Mouse (Mus musculus): ENCODE results near the gene 5530401A14Rik.

The 5530401A14Rik gene

DNA sequence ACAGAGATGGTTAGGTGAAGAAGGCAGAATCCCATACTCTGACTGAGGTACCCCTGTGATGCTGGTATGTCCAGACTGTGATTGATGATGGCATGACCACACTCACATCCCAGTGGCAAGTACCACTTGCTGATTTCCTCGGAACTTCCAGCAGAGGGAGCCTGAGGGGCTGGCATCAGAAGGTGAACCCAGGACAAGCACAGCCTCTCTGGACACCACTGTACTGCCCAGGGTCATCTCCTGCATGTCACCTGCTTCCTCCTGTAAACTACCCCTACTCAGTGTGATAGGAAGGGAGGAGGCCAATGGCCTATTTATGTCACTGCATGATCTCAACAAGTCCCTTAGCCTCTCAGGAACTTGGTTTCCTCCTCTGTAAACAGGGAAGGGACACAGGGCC, 80.5 kb downstream of the 5530401A14Rik start:
- peak in 1 of 2 experiments; percentile 16 for DNase-seq

GRCm38 (mm10) chr11:81942167-81942566, 81.7 kb downstream of the 5530401A14Rik start:
- no peak for DNase-seq
